Mouse (Mus musculus) stomach, embryonic 15.5 days (tissue): Measurements from ENCODE around the gene Col5a1. TPM values are rescaled to one million over a fixed set of nuclear protein-coding genes. Genes with fewer than 3 reads are reported as not detected.

Experiments used
- ATAC-seq: fragments of 200-750 bp; cut with Nextera tagmentation; 2 replicates; pipeline ENCODE4 v1.8.0; 2017; ENCODE audit warnings: low read depth, moderate number of reproducible peaks, moderate TSS enrichment; ENCODE audit not compliant: insufficient read depth, low FRiP score
- H3K27ac ChIP-seq: fragments of 300-500 bp; sonication (generic); 2 replicates; pipeline ENCODE4 v1.5.1; 2015; ENCODE audit warnings: mild to moderate bottlenecking, inconsistent platforms
- H3K27me3 ChIP-seq: fragments of 300-500 bp; sonication (generic); replicated peaks from 2 replicates; pipeline ENCODE4 v1.6.1; 2015; ENCODE audit warnings: inconsistent platforms
- H3K36me3 ChIP-seq: fragments of 300-500 bp; sonication (generic); 2 replicates; pipeline ENCODE4 v1.6.1; 2015; ENCODE audit warnings: inconsistent platforms
- H3K4me1 ChIP-seq: fragments of 300-500 bp; sonication (generic); 2 replicates; pipeline ENCODE4 v1.6.1; 2015; ENCODE audit warnings: inconsistent platforms
- H3K4me2 ChIP-seq: fragments of 300-500 bp; sonication (generic); 2 replicates; pipeline ENCODE4 v1.6.1; 2015; ENCODE audit warnings: mild to moderate bottlenecking, inconsistent platforms
- H3K4me3 ChIP-seq: fragments of 300-500 bp; sonication (generic); replicated peaks from 2 replicates; pipeline ENCODE4 v1.5.1; 2015; ENCODE audit warnings: inconsistent platforms
- H3K9ac ChIP-seq: fragments of 300-500 bp; sonication (generic); 2 replicates; pipeline ENCODE4 v1.6.1; 2015; ENCODE audit warnings: inconsistent platforms
- H3K9me3 ChIP-seq: fragments of 300-500 bp; sonication (generic); 2 replicates; pipeline ENCODE4 v1.6.1; 2016; ENCODE audit warnings: inconsistent platforms
- WGBS: fragments of 180-500 bp; shearing (Covaris S2); methylation state at CpG from one replicate; pipeline ENCODE4 v1.1.7; 2015; 5-methylcytosine and 5-hydroxymethylcytosine counted together
- polyA plus RNA-seq: library from polyadenylated mRNA; unstranded; fragments of >200 nt; fragmentation: Nextera tagmentation; extraction: Ambion mirVana; gene quantifications from 2 replicates; pipeline ENCODE4 v1.2.1, GENCODE M21; 2015

Gene Col5a1
- polyA plus RNA-seq, 1 experiment from 2014 or later, result 136 TPM

DNA sequence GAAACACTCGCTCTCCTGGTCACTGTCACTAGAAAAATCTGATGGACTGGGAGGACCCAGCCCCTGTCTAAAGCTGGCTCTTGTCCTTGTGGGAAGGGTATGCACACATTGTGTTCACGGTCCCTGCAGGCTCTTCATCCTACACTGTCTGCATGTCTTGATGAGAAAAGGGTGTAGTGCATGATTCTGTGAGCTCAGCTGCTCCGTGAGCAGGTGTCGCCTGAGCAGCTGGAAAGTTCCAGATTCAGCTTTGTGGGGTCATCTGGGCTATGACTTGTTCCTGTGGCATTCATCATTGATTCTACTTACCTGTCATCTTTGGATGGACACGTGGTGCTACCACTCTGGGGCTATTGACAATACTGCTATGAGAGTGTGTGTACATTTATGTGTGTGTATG is 61.7 kb downstream of the Col5a1 start:
- no peak for ATAC-seq
- 0 out of 2 replicates have a peak overlapping the region, but pooled peaks have one; percentile 45 for H3K27ac ChIP-seq
- WGBS, result 76% methylated on average over 5 of the region's 5 CpGs

DNA sequence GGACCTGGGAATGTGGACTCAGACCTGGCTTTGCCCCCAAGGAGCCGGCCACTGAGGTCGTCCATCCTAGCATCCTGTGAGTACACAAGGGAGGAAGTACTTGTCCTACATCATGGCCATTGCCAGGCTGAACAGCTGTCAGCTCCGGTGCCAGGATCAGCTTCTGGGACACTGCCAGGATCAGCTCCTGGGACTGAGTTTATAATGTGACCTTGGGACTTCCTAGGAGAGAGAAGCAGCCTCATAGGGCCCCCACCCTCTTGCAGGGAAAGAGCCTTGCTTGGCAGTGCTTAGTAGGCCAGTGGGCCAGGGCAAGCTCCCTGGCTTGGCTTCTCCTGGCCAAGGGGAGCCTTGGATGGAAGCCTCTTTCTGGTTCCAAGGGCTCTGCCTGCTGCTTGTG is 67.6 kb downstream of the Col5a1 start:
- no peak overlapping the region for H3K9ac ChIP-seq
- no peak for ATAC-seq
- H3K4me3 ChIP-seq, result no peak overlapping the region
- peaks cover 9% of the 10 kb centered on the region; the same call in 1 of the 2 replicates for H3K36me3 ChIP-seq
- no peaks in the 10 kb centered on the region for H3K27me3 ChIP-seq
- H3K4me2 ChIP-seq, result no peak overlapping the region
- WGBS, result 57% methylated on average over 3 of the region's 3 CpGs
- peaks cover 36% of the 10 kb centered on the region for H3K4me1 ChIP-seq
- peak overlapping the region; percentile 77; the same call in 1 of the 2 replicates for H3K27ac ChIP-seq
- H3K9me3 ChIP-seq, result no peaks in the 10 kb centered on the region

More for the DNA sequence above, 61.7 kb downstream of the Col5a1 start:
- H3K4me2 ChIP-seq, result no peak overlapping the region
- no peaks in the 10 kb centered on the region for H3K4me1 ChIP-seq
- no peaks in the 10 kb centered on the region for H3K9me3 ChIP-seq
- H3K27me3 ChIP-seq, result no peaks in the 10 kb centered on the region
- no peak overlapping the region for H3K9ac ChIP-seq
- peaks cover 9% of the 10 kb centered on the region; the same call in 1 of the 2 replicates for H3K36me3 ChIP-seq
- H3K4me3 ChIP-seq, result no peak overlapping the region

DNA sequence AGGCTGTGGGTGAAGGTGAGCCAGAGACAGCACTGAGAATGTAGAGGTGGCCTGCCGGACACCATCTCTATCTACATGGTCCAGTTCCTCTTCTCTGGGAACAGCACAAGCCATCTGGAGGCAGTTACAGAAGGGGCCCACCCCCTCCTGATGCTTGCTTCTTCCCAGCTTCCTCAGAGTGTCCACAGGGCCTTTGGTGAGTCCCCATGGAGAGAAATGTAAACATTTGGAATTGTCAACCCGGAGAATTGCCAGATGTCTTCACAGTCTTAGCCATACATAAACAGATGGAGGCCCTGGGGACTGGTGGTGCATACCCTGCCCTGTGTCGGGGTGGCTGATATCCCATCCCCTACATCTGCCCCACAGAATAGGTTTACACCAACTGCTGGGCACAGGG is 68.7 kb downstream of the Col5a1 start:
- Histone ChIP-seq H3K4me1 (peaks cover 36% of the 10 kb centered on the region), H3K27ac (peak overlapping the region; percentile 77), H3K27me3 (no peaks in the 10 kb centered on the region), H3K9ac (no peak overlapping the region), H3K4me3 (no peak overlapping the region), H3K4me2 (no peak overlapping the region), H3K36me3 (peaks cover 9% of the 10 kb centered on the region; the same call in 1 of the 2 replicates), H3K9me3 (no peaks in the 10 kb centered on the region)
- 29% methylated on average over 3 of the region's 3 CpGs for WGBS
- peak; percentile 57; the same call in 1 of the 2 replicates for ATAC-seq

DNA sequence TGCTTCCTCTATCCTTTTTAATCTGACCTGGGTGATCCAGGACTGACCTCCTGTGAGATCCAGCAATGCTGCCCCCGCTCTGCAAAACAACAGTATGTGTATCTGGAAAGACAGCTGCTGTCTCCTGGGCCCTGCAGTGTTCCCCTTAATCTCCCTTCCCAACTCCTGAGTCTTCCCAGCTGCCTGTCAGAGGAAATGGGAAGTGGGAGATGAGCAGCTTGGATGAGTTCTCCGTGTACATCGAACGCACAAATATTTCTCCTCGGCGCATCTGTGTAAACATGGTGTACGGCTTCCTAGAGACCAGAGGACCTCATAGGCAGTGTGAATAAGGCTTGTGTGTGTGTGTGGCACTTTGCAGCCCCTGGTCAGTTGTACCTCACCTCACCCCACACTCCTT is 70.5 kb downstream of the Col5a1 start:
- no peak overlapping the region for H3K9ac ChIP-seq
- H3K4me1 ChIP-seq, result peaks cover 36% of the 10 kb centered on the region
- H3K36me3 ChIP-seq, result peaks cover 13% of the 10 kb centered on the region; the same call in 1 of the 2 replicates
- ATAC-seq, result peak; percentile 65
- H3K27me3 ChIP-seq, result no peaks in the 10 kb centered on the region
- no peak overlapping the region for H3K4me3 ChIP-seq
- no peaks in the 10 kb centered on the region for H3K9me3 ChIP-seq
- WGBS, result 37% methylated on average over 7 of the region's 7 CpGs
- H3K4me2 ChIP-seq, result 0 out of 2 replicates have a peak overlapping the region, but pooled peaks have one; percentile 16
- peak overlapping the region; percentile 85 for H3K27ac ChIP-seq

DNA sequence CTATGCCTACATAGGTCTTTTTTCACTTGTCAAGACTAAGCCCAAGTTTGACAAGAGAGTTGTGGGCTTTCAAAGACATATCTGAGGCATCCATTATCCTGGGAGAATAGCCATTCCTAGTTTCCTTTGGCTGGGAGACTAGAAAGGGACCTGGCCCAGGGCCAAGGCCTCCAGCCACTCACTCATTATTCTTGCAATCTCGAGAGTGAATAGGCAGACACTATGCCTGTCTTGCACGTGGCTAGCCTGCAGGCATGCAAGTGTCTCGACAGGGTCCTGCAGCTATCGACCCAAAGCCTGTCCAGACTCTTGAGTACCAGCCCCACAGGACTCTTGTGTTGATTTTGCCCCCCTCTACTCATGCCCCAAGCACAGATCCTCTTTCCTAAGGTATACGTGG is 71.0 kb downstream of the Col5a1 start:
- 30% methylated on average over 5 of the region's 5 CpGs for WGBS
- Histone ChIP-seq H3K4me1 (peaks cover 36% of the 10 kb centered on the region), H3K9ac (no peak overlapping the region), H3K9me3 (no peaks in the 10 kb centered on the region), H3K4me2 (no peak overlapping the region), H3K36me3 (peaks cover 12% of the 10 kb centered on the region; the same call in 1 of the 2 replicates), H3K4me3 (no peak overlapping the region), H3K27me3 (no peaks in the 10 kb centered on the region), H3K27ac (peak overlapping the region; percentile 85)
- no peak for ATAC-seq

DNA sequence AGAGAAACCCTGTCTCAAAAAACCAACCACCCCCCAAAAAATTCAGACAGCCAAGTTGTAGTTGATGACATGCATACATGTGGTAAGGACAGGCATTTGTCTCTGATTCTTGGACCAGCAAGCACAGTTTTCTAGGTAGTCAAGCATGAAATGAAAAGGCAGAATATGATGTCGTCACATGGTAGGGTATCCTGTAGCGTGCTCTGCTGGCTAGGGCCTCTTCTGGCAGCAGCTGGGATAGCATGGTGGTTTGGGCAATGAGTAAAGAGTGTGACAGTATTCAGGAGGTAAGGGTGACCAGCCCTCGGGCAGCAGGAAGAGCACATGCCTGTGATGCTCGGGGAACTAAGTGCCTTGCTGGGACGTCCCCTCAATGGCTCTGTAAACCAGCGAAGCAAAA is 73.0 kb downstream of the Col5a1 start:
- H3K9ac ChIP-seq, result no peak overlapping the region
- H3K4me3 ChIP-seq, result no peak overlapping the region
- H3K36me3 ChIP-seq, result peaks cover 20% of the 10 kb centered on the region; the same call in 1 of the 2 replicates
- no peak overlapping the region for H3K27ac ChIP-seq
- no peaks in the 10 kb centered on the region for H3K9me3 ChIP-seq
- no peaks in the 10 kb centered on the region for H3K27me3 ChIP-seq
- 74% methylated on average over 6 of the region's 6 CpGs for WGBS
- H3K4me1 ChIP-seq, result peaks cover 24% of the 10 kb centered on the region
- no peak for ATAC-seq
- H3K4me2 ChIP-seq, result no peak overlapping the region

DNA sequence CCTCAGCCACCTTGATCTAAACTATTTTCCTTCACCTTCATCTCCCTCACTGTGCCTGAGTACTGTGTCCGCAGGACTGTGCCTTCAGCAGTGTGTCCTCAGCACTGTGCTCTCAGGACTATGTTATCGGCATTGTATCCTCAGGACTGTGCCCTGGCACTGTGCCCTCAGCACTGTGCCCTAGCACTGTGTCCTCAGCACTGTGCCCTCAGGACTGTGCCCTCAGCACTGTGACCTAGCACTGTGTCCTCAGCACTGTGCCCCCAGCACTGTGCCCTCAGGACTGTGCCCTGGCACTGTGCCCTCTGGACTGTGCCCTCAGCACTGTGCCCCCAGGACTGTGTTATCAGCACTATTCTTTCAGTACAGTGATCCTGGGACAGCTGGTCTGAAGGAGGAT is 75.0 kb downstream of the Col5a1 start:
- H3K4me1 ChIP-seq, result peaks cover 18% of the 10 kb centered on the region
- no peak overlapping the region for H3K27ac ChIP-seq
- H3K9ac ChIP-seq, result no peak overlapping the region
- no peaks in the 10 kb centered on the region for H3K27me3 ChIP-seq
- WGBS, result 93% methylated on average over 2 of the region's 2 CpGs
- no peaks in the 10 kb centered on the region for H3K9me3 ChIP-seq
- no peak overlapping the region for H3K4me2 ChIP-seq
- no peak for ATAC-seq
- H3K4me3 ChIP-seq, result no peak overlapping the region
- peaks cover 30% of the 10 kb centered on the region for H3K36me3 ChIP-seq

DNA sequence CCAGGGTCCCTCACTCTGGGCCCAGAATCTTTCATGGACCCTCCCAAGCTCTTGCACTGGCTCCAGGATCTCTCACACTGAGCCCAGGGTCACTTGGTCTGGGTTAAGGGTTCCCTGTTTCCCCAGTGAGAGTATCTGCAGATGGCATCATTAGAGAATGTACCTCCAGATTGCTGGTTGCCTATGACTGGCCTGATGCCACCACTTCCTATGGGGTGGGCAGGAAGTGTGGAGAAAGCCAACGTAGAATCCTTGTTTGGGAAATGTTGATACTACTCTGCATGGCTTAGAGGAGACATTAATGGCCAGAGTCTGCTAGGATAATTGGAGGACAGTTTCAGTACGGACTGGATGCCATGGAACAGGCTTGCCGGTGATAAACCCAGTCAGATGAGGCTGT is 76.2 kb downstream of the Col5a1 start:
- H3K9ac ChIP-seq, result no peak overlapping the region
- no peak overlapping the region for H3K27ac ChIP-seq
- H3K27me3 ChIP-seq, result no peaks in the 10 kb centered on the region
- no peak overlapping the region for H3K4me3 ChIP-seq
- ATAC-seq, result no peak
- WGBS, result 76% methylated on average over 3 of the region's 3 CpGs
- H3K4me2 ChIP-seq, result no peak overlapping the region
- no peaks in the 10 kb centered on the region for H3K9me3 ChIP-seq
- peaks cover 39% of the 10 kb centered on the region for H3K36me3 ChIP-seq
- peaks cover 7% of the 10 kb centered on the region for H3K4me1 ChIP-seq

DNA sequence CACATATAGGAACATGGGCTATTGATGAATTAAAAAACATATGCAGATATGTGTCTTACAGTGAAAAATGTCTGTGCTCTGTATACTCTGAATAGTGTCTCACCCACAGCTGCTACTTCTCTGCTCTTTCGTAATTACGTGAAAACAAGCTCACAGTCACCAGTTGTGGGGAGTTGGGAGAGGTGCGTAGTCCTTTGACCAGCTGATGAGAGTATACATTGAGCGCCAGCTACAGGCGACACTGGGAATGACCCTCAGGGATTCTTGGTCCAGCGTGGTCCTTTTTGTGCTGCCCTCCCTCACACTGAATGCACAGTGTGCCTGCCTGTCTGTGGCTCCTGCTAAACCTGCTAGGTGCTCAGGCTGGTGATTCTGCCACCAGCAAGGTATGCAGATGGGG is 82.9 kb downstream of the Col5a1 start:
- H3K9me3 ChIP-seq, result no peaks in the 10 kb centered on the region
- WGBS, result 16% methylated on average over 6 of the region's 6 CpGs
- no peaks in the 10 kb centered on the region for H3K4me1 ChIP-seq
- H3K4me2 ChIP-seq, result no peak overlapping the region
- H3K27ac ChIP-seq, result no peak overlapping the region
- H3K9ac ChIP-seq, result no peak overlapping the region
- no peak for ATAC-seq
- H3K4me3 ChIP-seq, result no peak overlapping the region
- peaks cover 57% of the 10 kb centered on the region for H3K36me3 ChIP-seq
- no peaks in the 10 kb centered on the region for H3K27me3 ChIP-seq

DNA sequence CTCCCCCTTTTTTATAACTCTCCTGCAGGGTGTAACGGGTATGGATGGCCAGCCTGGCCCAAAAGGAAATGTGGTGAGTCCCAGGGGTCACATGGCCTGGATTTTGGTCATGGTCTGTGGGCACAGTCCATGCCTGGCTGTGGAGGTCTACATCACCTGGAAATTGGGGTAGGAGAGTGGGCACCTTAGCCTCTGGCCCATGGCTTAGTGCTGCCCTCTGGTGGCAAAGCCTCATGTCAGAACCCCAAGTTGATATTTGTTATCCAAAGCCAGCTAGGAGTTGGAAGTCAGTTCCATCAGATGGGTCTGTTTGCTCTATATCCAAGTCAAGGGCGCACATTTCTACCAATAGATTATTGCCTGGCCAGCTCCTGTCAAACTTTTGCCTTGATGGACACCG is 87.6 kb downstream of the Col5a1 start:
- Histone ChIP-seq H3K27me3 (no peaks in the 10 kb centered on the region), H3K9ac (no peak overlapping the region), H3K27ac (no peak overlapping the region), H3K4me2 (no peak overlapping the region), H3K4me1 (no peaks in the 10 kb centered on the region), H3K4me3 (no peak overlapping the region), H3K36me3 (peaks cover 46% of the 10 kb centered on the region), H3K9me3 (no peaks in the 10 kb centered on the region)
- ATAC-seq, result no peak
- 63% methylated on average over 3 of the region's 3 CpGs for WGBS

DNA sequence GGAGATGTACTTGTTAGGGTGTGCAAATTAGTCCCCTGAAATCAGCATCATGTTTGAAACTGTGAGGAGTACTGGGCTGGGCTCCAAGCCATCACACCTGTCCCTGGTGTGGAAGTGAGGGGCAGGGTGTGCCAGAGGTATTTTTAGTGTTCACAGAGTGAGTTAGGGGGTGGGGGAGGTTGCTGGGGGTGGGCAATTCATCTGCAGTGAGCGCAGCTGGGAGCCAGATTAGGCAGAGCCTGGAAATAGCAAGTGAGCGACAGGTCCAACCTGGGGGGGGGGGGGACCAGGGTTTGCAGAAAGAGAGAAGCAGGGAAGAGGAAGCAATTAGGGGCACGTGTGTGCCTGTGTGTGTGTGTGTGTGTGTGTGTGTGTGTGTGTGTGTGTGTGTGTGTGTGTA is 89.6 kb downstream of the Col5a1 start:
- no peak overlapping the region for H3K4me2 ChIP-seq
- H3K27ac ChIP-seq, result no peak overlapping the region
- H3K9ac ChIP-seq, result no peak overlapping the region
- no peak overlapping the region for H3K4me3 ChIP-seq
- no peaks in the 10 kb centered on the region for H3K27me3 ChIP-seq
- 46% methylated on average over 3 of the region's 3 CpGs for WGBS
- H3K36me3 ChIP-seq, result peaks cover 49% of the 10 kb centered on the region
- peaks cover 2% of the 10 kb centered on the region; the same call in 1 of the 2 replicates for H3K4me1 ChIP-seq
- no peaks in the 10 kb centered on the region for H3K9me3 ChIP-seq
- no peak for ATAC-seq

DNA sequence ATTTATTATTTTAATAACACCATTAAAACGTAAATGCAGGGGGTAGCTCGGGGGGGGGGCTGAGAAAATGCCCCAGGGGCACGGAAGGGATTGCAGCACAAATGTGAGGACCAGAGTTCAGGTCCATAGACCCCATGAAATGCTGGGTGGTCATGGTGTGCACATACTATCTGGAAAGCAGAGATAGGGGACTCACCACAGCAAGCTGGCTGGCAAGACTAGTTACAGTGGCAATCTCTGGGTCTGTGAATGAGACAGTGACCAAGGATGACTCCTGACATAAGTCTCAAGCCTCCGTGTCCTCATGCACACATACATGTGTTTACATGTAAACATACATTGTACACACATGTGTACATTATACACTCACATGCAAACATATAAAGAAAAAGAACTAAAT is 90.3 kb downstream of the Col5a1 start:
- H3K4me1 ChIP-seq, result peaks cover 6% of the 10 kb centered on the region; the same call in 1 of the 2 replicates
- no peaks in the 10 kb centered on the region for H3K9me3 ChIP-seq
- peaks cover 47% of the 10 kb centered on the region for H3K36me3 ChIP-seq
- H3K4me3 ChIP-seq, result no peak overlapping the region
- no peaks in the 10 kb centered on the region for H3K27me3 ChIP-seq
- no peak for ATAC-seq
- H3K27ac ChIP-seq, result no peak overlapping the region
- H3K9ac ChIP-seq, result no peak overlapping the region
- WGBS, result 74% methylated on average over 4 of the region's 4 CpGs
- H3K4me2 ChIP-seq, result no peak overlapping the region

DNA sequence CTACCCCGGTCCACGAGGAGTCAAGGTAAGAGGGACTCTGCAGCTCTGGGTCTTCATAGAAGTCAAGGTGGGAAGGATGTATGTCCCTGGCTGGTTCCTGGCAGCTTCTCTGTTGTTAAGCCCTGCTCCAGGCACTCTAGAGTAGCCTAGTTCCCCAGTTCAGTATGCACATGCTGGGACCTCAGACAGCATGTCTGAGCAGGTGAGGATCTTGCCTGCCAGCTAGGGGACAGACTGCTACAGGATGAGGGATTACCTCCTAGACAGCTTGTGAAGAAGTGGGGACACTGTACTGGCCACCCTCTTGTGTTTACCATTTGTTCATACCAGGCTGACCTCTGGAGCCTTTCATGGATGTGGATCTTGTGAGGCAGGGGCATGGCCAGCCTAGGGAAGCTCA is 94.8 kb downstream of the Col5a1 start:
- H3K27ac ChIP-seq, result 0 out of 2 replicates have a peak overlapping the region, but pooled peaks have one; percentile 22
- WGBS, result 82% methylated on average over 2 of the region's 2 CpGs
- H3K27me3 ChIP-seq, result no peaks in the 10 kb centered on the region
- no peak overlapping the region for H3K4me3 ChIP-seq
- ATAC-seq, result no peak
- no peak overlapping the region for H3K9ac ChIP-seq
- peaks cover 15% of the 10 kb centered on the region; the same call in 1 of the 2 replicates for H3K4me1 ChIP-seq
- H3K4me2 ChIP-seq, result no peak overlapping the region
- no peaks in the 10 kb centered on the region for H3K9me3 ChIP-seq
- peaks cover 23% of the 10 kb centered on the region for H3K36me3 ChIP-seq
